Mouse (Mus musculus): ENCODE results near the gene Dhx37. TPM values are rescaled to one million over a fixed set of nuclear protein-coding genes. Genes with fewer than 3 reads are reported as not detected.

Gene Dhx37
- polyA plus RNA-seq, 1 experiment = 14.4 TPM

DNA sequence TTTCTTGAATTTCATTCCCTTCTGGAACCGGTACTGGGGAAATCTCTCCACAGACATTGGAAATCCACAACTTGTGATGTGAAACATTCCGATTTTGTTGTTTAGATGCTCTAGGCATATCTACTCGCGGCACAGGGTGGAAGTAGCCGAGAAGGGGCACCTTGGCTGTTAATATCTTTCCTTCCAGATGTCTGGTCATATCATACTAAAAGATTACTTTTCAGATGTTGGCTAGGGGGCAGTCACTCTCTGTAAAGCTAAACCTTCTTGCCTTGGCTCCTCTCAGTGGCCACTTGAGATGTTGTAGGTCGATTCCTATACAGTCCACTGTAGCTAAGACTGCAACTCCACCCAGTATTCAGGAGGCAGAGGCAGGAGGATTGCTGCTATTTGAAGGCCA, 22.2 kb upstream of the Dhx37 start:
- H3K4me3 ChIP-seq (replicated peaks) = no peak overlapping the region
- peaks cover 65% of the 10 kb centered on the region for H3K36me3 ChIP-seq (replicated peaks; ENCODE audit: low read length)
- H3K27me3 ChIP-seq (replicated peaks) = no peaks in the 10 kb centered on the region
- TF ChIP-seq GATA1 (IDR thresholded peaks at IDR 0.05; ENCODE audit: borderline replicate concordance, low read length) = no peak
- TF ChIP-seq FLI1 (IDR thresholded peaks at IDR 0.05; ENCODE audit: low read length) = no peak
- H3K9me3 ChIP-seq = no peaks in the 10 kb centered on the region
- peaks cover 36% of the 10 kb centered on the region for H3K4me1 ChIP-seq

DNA sequence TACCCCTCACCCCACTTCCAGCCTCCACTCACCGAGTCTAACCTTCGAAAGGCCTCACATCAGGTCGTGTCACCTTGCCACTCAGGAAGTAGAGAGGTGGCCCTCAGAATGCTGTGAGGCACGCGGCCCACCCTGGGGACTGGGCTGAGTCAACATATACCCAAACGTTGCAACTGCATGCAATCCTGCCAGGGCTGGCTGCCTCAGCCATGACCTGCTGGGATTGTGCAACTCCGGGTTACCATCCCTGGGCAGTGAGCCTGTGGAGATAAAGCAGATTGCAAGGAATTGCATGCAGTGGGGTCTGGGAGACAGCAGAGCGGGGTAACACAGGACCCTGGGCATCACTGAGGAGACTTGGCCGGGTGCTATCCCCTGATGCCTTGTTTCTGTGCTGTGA, 18.7 kb upstream of the Dhx37 start:
- H3K4me1 ChIP-seq = peaks cover 56% of the 10 kb centered on the region
- TF ChIP-seq GATA1 (IDR thresholded peaks at IDR 0.05; ENCODE audit: borderline replicate concordance, low read length) (no peak), FLI1 (IDR thresholded peaks at IDR 0.05; ENCODE audit: low read length) (no peak)
- no peaks in the 10 kb centered on the region for H3K27me3 ChIP-seq (replicated peaks)
- H3K36me3 ChIP-seq (replicated peaks; ENCODE audit: low read length) = peaks cover 56% of the 10 kb centered on the region
- no peaks in the 10 kb centered on the region for H3K9me3 ChIP-seq
- H3K4me3 ChIP-seq (replicated peaks) = no peak overlapping the region

DNA sequence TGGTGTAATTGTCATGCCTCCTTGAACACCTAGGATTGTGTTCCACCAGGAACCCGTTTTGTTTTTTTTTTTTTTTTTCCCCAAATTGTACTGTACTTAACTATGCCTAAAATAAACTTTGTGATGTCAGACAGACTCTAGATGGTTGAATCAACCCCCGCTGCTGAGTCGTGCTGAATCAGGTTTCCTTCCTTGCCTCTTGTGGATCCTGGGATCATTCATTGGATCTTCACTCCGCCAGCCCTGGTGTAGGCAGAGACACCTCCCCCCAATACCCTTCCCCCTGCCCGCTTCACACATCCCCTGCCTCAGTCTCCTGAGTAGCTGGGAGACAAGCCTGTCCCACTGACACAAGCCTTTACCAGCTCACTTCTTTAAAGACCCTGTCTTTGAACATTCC, 15.4 kb upstream of the Dhx37 start:
- Histone ChIP-seq H3K36me3 (replicated peaks; ENCODE audit: low read length) (peaks cover 43% of the 10 kb centered on the region), H3K4me1 (peaks cover 80% of the 10 kb centered on the region), H3K9me3 (no peaks in the 10 kb centered on the region), H3K4me3 (replicated peaks) (peak overlapping the region; percentile 30), H3K27me3 (replicated peaks) (no peaks in the 10 kb centered on the region)
- TF ChIP-seq FLI1 (IDR thresholded peaks at IDR 0.05; ENCODE audit: low read length) (no peak), GATA1 (IDR thresholded peaks at IDR 0.05; ENCODE audit: borderline replicate concordance, low read length) (no peak)

DNA sequence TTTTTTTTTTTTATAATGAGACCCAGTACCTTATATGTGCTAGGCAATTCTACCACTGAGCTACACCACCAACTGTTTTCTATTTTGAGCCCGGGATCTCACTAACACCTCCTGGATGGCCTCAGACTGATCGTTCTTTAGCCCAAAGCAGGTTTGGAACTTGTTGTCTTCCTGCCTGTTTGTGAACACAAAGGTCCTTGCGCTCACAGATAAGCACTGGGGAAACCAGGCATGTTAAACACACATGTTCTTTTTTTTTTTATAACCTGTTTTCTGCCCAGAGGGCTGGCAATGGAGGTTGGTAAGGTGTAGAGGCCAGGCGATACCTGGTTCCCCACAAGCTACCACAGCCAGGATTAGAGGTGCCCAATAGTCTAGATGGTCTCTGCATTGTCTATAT, 14.7 kb upstream of the Dhx37 start:
- TF ChIP-seq FLI1 (IDR thresholded peaks at IDR 0.05; ENCODE audit: low read length) = no peak
- no peak for TF ChIP-seq GATA1 (IDR thresholded peaks at IDR 0.05; ENCODE audit: borderline replicate concordance, low read length)
- H3K27me3 ChIP-seq (replicated peaks) = no peaks in the 10 kb centered on the region
- H3K4me3 ChIP-seq (replicated peaks) = no peak overlapping the region
- H3K36me3 ChIP-seq (replicated peaks; ENCODE audit: low read length) = peaks cover 38% of the 10 kb centered on the region
- H3K9me3 ChIP-seq = no peaks in the 10 kb centered on the region
- H3K4me1 ChIP-seq = peaks cover 85% of the 10 kb centered on the region

DNA sequence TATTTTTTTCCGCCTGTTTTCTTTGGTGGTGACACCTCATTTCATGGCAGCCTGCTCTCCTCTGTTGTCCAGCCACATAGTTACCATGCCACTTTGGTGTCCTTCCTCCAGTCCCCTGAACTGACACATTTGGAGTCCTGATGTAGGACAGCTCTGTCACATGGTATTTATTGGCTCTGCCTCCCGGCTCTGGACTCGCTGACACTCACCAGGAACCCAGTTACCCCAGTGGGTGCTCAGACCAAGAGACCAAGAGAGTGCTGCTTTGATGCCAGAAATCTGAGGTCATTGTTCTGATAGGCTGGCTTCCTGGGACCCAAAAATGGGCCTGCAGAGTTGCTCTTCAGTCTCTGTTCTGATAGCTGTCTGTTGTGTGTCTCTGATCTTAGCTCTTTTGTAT, 14.1 kb upstream of the Dhx37 start:
- Histone ChIP-seq H3K27me3 (replicated peaks) (no peaks in the 10 kb centered on the region), H3K9me3 (no peaks in the 10 kb centered on the region), H3K4me3 (replicated peaks) (no peak overlapping the region), H3K36me3 (replicated peaks; ENCODE audit: low read length) (peaks cover 35% of the 10 kb centered on the region), H3K4me1 (peaks cover 91% of the 10 kb centered on the region)
- TF ChIP-seq GATA1 (IDR thresholded peaks at IDR 0.05; ENCODE audit: borderline replicate concordance, low read length) (no peak), FLI1 (IDR thresholded peaks at IDR 0.05; ENCODE audit: low read length) (no peak)

DNA sequence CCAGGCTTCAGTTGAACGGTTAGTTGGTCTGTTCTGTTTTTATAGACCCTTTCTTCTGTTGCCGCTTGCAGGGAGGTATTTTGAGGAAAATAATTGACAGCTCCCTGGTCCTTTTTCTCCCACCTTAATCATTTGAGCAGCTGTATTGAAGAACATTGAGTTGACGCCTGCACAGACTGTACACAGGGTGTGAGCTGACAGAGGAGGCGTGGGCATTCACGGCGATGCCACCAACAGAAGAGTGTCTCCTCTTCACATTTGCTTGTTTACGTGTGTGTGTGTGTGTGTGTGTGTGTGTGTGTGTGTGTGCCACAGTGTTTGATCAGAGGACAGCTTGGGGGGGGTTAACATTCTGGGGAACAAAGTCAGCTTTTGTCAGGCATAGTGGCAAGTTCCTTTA, 12.4 kb upstream of the Dhx37 start:
- no peak overlapping the region for H3K4me3 ChIP-seq (replicated peaks)
- peaks cover 92% of the 10 kb centered on the region for H3K4me1 ChIP-seq
- no peaks in the 10 kb centered on the region for H3K27me3 ChIP-seq (replicated peaks)
- peaks cover 18% of the 10 kb centered on the region for H3K36me3 ChIP-seq (replicated peaks; ENCODE audit: low read length)
- H3K9me3 ChIP-seq = no peaks in the 10 kb centered on the region
- TF ChIP-seq GATA1 (IDR thresholded peaks at IDR 0.05; ENCODE audit: borderline replicate concordance, low read length) = no peak
- TF ChIP-seq FLI1 (IDR thresholded peaks at IDR 0.05; ENCODE audit: low read length) = no peak

DNA sequence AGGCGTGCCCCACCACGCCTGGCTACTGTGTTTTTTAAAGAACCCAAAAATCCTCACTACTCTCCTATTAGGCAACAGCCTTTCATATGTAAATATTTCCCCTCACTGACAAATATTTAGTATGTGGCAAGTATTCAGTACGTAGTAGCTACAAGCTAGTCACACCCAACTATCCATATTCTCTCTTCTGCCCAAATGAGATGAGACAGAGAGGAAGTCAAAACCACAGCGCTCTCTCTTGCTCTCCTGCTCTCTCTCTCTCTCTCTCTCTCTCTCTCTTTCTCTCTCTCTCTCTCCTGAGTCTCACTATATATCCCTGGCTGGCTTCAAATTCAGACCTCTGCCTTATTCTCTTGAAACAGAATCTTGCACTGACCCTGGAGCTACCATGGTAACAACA, 10.6 kb upstream of the Dhx37 start:
- peaks cover 82% of the 10 kb centered on the region for H3K4me1 ChIP-seq
- peaks cover 15% of the 10 kb centered on the region for H3K36me3 ChIP-seq (replicated peaks; ENCODE audit: low read length)
- H3K27me3 ChIP-seq (replicated peaks) = no peaks in the 10 kb centered on the region
- TF ChIP-seq GATA1 (IDR thresholded peaks at IDR 0.05; ENCODE audit: borderline replicate concordance, low read length) (no peak), FLI1 (IDR thresholded peaks at IDR 0.05; ENCODE audit: low read length) (no peak)
- no peak overlapping the region for H3K4me3 ChIP-seq (replicated peaks)
- H3K9me3 ChIP-seq = no peaks in the 10 kb centered on the region

DNA sequence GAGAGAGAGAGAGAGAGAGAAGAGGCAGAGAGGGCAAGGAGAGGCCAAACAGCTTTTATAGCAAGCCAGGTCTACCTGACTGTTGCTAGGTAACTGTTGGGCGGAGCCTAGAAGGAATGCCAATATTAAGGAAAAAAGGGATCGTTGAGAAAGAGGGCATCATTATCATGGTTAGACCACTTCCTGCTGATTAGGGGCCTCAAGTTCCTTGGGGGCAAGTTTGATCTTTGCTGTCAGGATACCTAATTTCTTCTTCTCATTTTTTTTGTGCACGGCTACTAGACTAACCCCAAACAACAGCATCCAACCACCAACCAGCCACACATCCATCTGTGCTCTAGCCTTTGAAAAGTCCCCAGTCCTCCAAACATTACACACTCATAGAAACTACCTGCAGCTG, 10.0 kb upstream of the Dhx37 start:
- Histone ChIP-seq H3K36me3 (replicated peaks; ENCODE audit: low read length) (peaks cover 14% of the 10 kb centered on the region), H3K9me3 (no peaks in the 10 kb centered on the region), H3K27me3 (replicated peaks) (no peaks in the 10 kb centered on the region), H3K4me1 (peaks cover 78% of the 10 kb centered on the region), H3K4me3 (replicated peaks) (peak overlapping the region; percentile 14)
- TF ChIP-seq GATA1 (IDR thresholded peaks at IDR 0.05; ENCODE audit: borderline replicate concordance, low read length) = no peak
- no peak for TF ChIP-seq FLI1 (IDR thresholded peaks at IDR 0.05; ENCODE audit: low read length)

DNA sequence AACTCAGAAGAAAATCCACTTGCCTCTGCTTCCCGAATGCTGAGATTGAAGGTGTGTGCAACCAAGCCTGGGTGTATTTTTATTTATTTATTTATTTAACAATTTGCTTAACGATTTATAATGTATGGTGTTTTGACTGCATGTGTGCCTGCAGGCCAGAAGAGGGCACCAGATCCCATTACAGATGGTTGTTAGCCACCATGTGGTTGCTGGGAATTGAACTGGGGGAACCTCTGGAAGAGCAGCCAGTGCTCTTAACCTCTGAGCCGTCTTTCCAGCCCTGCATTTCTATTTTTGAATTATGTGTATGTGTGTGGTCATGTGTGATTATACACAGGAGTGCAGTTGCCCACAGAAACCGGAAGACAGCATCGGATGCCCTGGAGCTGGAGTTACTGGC, 9.4 kb upstream of the Dhx37 start:
- H3K27me3 ChIP-seq (replicated peaks) = no peaks in the 10 kb centered on the region
- peak overlapping the region; percentile 50 for H3K4me3 ChIP-seq (replicated peaks)

DNA sequence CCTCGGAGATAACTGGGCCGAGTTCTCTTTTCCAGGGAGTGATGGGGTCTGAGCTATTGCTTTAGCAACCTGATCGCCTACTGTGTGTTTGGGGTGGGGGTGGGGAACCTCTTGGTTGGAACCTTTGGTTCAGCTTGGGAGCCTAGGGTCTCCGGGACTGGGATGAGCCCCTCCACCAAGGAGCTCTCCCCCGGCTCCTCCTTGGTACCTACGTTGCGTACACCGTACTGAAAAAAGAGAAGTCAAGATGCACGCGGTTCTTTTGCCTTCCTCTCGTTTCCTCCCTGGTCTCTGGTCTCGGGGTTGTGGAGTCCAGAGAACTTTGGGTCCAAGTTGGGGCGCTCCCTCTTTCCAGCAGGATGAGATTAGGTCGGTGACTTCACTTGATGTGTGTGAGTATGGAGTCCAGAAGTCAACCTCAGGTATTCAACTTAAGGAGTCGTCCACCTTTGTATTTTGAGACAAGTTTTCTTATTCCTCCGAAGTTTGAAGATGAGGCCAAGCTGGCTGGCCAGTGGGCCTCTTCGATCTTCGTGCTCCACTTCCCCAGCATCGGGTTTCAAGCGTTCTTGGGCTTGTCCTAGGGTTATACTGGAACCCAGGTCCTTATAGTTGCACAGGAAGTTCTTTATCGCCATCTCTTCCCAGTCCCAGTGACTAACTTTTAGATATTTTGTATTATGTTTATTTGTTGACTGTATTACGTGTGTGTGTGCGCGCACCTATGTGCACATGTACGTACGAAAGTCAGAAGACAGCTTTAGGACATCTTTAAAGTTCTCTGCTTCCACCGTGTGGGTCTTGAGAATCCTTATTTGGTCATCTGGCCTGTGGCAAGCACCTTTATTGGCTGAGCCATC, 8.4 kb upstream of the Dhx37 start:
- Histone ChIP-seq H3K36me3 (replicated peaks; ENCODE audit: low read length) (peaks cover 14% of the 10 kb centered on the region), H3K27me3 (replicated peaks) (no peaks in the 10 kb centered on the region), H3K9me3 (no peaks in the 10 kb centered on the region), H3K4me3 (replicated peaks) (peak overlapping the region; percentile 95), H3K4me1 (peaks cover 65% of the 10 kb centered on the region)
- TF ChIP-seq GATA1 (IDR thresholded peaks at IDR 0.05; ENCODE audit: borderline replicate concordance, low read length) (no peak), FLI1 (IDR thresholded peaks at IDR 0.05; ENCODE audit: low read length) (no peak)

More for the DNA sequence above, 9.4 kb upstream of the Dhx37 start:
- Histone ChIP-seq H3K36me3 (replicated peaks; ENCODE audit: low read length) (peaks cover 14% of the 10 kb centered on the region), H3K9me3 (no peaks in the 10 kb centered on the region), H3K4me1 (peaks cover 73% of the 10 kb centered on the region)
- TF ChIP-seq GATA1 (IDR thresholded peaks at IDR 0.05; ENCODE audit: borderline replicate concordance, low read length) = no peak
- TF ChIP-seq FLI1 (IDR thresholded peaks at IDR 0.05; ENCODE audit: low read length) = no peak
